Comparison of ENCODE assay signal across 8 mouse cellular contexts in the genomic region with DNA sequence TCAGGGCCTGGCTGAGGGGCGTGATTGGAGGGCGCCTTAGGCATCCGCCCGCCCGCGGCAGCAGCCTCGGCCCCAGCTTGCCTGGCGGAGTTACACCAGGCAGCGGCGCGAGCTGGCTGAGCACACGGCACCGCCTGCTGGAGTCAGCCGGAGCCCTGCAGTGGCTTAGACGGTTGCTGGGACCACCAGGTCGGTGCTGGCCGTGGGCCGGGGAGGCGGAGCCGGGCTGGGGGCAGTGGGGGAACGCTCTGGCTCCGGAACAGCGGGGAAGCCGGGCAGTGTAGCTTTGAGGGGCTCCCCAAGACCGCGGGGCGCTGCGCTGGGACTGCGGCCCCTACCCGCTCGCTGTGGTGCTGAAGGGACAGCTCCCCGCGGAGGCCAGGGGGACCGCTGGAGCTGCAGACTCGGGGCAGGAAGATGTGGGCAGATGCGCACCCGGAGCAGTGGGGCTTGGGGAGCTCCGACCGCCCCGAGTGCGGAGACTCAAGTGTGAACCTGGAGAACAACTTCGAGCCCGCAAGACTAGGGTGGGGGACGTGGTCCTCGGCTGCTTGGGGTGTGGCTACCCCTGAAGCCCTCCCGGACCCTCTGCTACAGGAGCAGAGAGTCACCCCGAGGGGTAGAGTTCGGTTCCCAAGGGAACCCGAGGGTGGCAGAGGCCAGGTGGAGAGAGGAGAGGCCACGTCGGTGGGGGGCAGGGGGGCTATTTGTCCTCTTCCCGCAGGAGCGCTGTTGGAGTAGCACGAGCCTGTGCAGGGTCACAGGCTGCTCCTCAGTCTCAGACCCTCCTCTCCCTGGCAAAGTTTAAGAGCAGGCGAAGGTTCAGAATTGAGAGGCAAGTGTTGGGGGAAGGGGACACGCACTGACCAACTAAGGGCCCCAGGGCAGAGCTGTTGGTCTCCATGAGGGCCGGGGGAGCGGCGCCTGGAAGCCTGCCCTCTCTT. TPM values are rescaled to one million over a fixed set of nuclear protein-coding genes. Genes with fewer than 3 reads are reported as not detected.
DNase-seq lines count a peak whose midpoint lies in the region; ATAC-seq and TF ChIP-seq lines count a peak whose summit lies in the region.

No protein-coding gene starts in this region.

- H3K27me3 ChIP-seq in embryonic facial prominence, embryonic 14.5 days (replicated peaks; ENCODE audit: control insufficient read depth, insufficient read depth, low read length) = peaks cover 16% of the 10 kb centered on the region
- peaks cover 52% of the 10 kb centered on the region for H3K27me3 ChIP-seq in heart, embryonic 14.5 days (ENCODE audit: control insufficient read depth, insufficient read depth, low read length)
- 0 out of 2 replicates have a peak, but pooled peaks cover 15% of the 10 kb centered on the region for H3K27me3 ChIP-seq in kidney, postnatal 0 days (ENCODE audit: insufficient read depth, low read length)
- peaks cover 27% of the 10 kb centered on the region for H3K27me3 ChIP-seq in lung, embryonic 15.5 days
- no peaks in the 10 kb centered on the region for H3K27me3 ChIP-seq in thymus, adult 2 months (ENCODE audit: control insufficient read depth, insufficient read depth, low read length)

- no peaks in the 10 kb centered on the region for H3K36me3 ChIP-seq in embryonic facial prominence, embryonic 14.5 days (ENCODE audit: control insufficient read depth, insufficient read depth, low read length)
- H3K36me3 ChIP-seq in heart, embryonic 14.5 days (ENCODE audit: control insufficient read depth, insufficient read depth, low read length) = no peaks in the 10 kb centered on the region
- no peaks in the 10 kb centered on the region for H3K36me3 ChIP-seq in kidney, postnatal 0 days (ENCODE audit: insufficient read depth, low read length)
- no peaks in the 10 kb centered on the region for H3K36me3 ChIP-seq in lung, embryonic 15.5 days
- no peaks in the 10 kb centered on the region for H3K36me3 ChIP-seq in thymus, adult 2 months (ENCODE audit: control insufficient read depth, insufficient read depth, low read length)

- DNase-seq in B cell, adult 2 months = peak; percentile 93 to 95
- DNase-seq in adrenal gland, postnatal 25 days = peak; percentile 88
- peak; percentile 95 for DNase-seq in embryonic facial prominence, embryonic 14.5 days (ENCODE audit: low spot score)
- DNase-seq in kidney, postnatal 0 days (ENCODE audit: low spot score) = peak; percentile 93
- peak; percentile 84 for DNase-seq in thymus, adult 2 months

- WGBS in embryonic facial prominence, embryonic 14.5 days = 0% methylated on average over 28 of the region's 59 CpGs
- WGBS in heart, embryonic 14.5 days = under 1% methylated on average over 41 of the region's 59 CpGs
- under 1% methylated on average over 49 of the region's 59 CpGs for WGBS in kidney, postnatal 0 days
- WGBS in lung, embryonic 15.5 days = under 1% methylated on average over 55 of the region's 59 CpGs
- under 1% methylated on average over 59 of the region's 59 CpGs for WGBS in olfactory bulb, adult 2 months
- WGBS in thymus, adult 2 months = 4% methylated on average over 59 of the region's 59 CpGs

- peak; percentile 49 for TF ChIP-seq CTCF in kidney, postnatal 0 days (IDR thresholded peaks at IDR 0.05; ENCODE audit: low read depth)
- no peak for TF ChIP-seq CTCF in olfactory bulb, adult 2 months (IDR thresholded peaks at IDR 0.05; ENCODE audit: insufficient read depth, low read depth, low read length)
- no peak for TF ChIP-seq CTCF in thymus, adult 2 months (IDR thresholded peaks at IDR 0.05; ENCODE audit: borderline replicate concordance, control insufficient read depth, extremely low read depth, insufficient read depth, low read length, poor library complexity)

- peak overlapping the region; percentile 40; the same call in 1 of the 2 replicates for H3K9ac ChIP-seq in embryonic facial prominence, embryonic 14.5 days (ENCODE audit: low read depth, low read length)
- H3K9ac ChIP-seq in heart, embryonic 14.5 days (ENCODE audit: low read length) = no peak overlapping the region
- no peak overlapping the region for H3K9ac ChIP-seq in kidney, postnatal 0 days (ENCODE audit: low read depth, low read length)
- H3K9ac ChIP-seq in lung, embryonic 15.5 days = no peak overlapping the region

- no peaks in the 10 kb centered on the region for H3K9me3 ChIP-seq in embryonic facial prominence, embryonic 14.5 days (ENCODE audit: control insufficient read depth, low read length)
- no peaks in the 10 kb centered on the region for H3K9me3 ChIP-seq in heart, embryonic 14.5 days (ENCODE audit: control insufficient read depth, low read length)
- H3K9me3 ChIP-seq in kidney, postnatal 0 days (replicated peaks; ENCODE audit: low read length) = no peaks in the 10 kb centered on the region
- H3K9me3 ChIP-seq in lung, embryonic 15.5 days = no peaks in the 10 kb centered on the region

- TF ChIP-seq POLR2A in olfactory bulb, adult 2 months (IDR thresholded peaks at IDR 0.05; ENCODE audit: insufficient read depth, low read depth, low read length) = no peak
- TF ChIP-seq POLR2A in thymus, adult 2 months (IDR thresholded peaks at IDR 0.05; ENCODE audit: control insufficient read depth, extremely low read depth, insufficient read depth, low read length, poor library complexity) = no peak

- peak overlapping the region; percentile 35 for H3K4me3 ChIP-seq in embryonic facial prominence, embryonic 14.5 days (ENCODE audit: low read depth, low read length)
- peak overlapping the region in 1 of 2 experiments; percentile 29; a peak in 2 of 4 replicates for H3K4me3 ChIP-seq in heart, embryonic 14.5 days (ENCODE audit: control insufficient read depth in 1 of 2, insufficient read depth in 1 of 2, low read depth in 1 of 2, low read length in 2 of 2)
- no peak overlapping the region; the same call in 1 of the 2 replicates for H3K4me3 ChIP-seq in kidney, postnatal 0 days (replicated peaks; ENCODE audit: low read depth, low read length)
- H3K4me3 ChIP-seq in lung, embryonic 15.5 days = peak overlapping the region; percentile 36
- H3K4me3 ChIP-seq in olfactory bulb, adult 2 months (ENCODE audit: insufficient read depth, low read depth, low read length) = peak overlapping the region; percentile 50
- H3K4me3 ChIP-seq in thymus, adult 2 months (ENCODE audit: control insufficient read depth, insufficient read depth, low read length) = no peak overlapping the region

- peaks cover 12% of the 10 kb centered on the region; the same call in 1 of the 2 replicates for H3K4me1 ChIP-seq in embryonic facial prominence, embryonic 14.5 days (ENCODE audit: control insufficient read depth, insufficient read depth, low read length)
- H3K4me1 ChIP-seq in heart, embryonic 14.5 days (ENCODE audit: control insufficient read depth in 2 of 2, insufficient read depth in 2 of 2, low read length in 2 of 2) = peaks cover 0 to 12% of the 10 kb centered on the region in 2 experiments; a peak in 2 of 4 replicates
- H3K4me1 ChIP-seq in kidney, postnatal 0 days (replicated peaks; ENCODE audit: insufficient read depth, low read length) = peaks cover 6% of the 10 kb centered on the region; the same call in 1 of the 2 replicates
- H3K4me1 ChIP-seq in lung, embryonic 15.5 days = peaks cover 39% of the 10 kb centered on the region
- peaks cover 40% of the 10 kb centered on the region for H3K4me1 ChIP-seq in olfactory bulb, adult 2 months (ENCODE audit: control insufficient read depth, insufficient read depth, low read length)
- H3K4me1 ChIP-seq in thymus, adult 2 months (replicated peaks; ENCODE audit: control insufficient read depth, insufficient read depth, low read length) = no peaks in the 10 kb centered on the region

- ATAC-seq in embryonic facial prominence, embryonic 14.5 days (ENCODE audit: low read depth) = peak; percentile 93
- ATAC-seq in heart, embryonic 14.5 days (ENCODE audit: insufficient number of reproducible peaks, insufficient read depth, low FRiP score, low read depth) = peak; percentile 72
- ATAC-seq in kidney, postnatal 0 days (replicated peaks; ENCODE audit: low FRiP score, low read depth) = peak; percentile 81
- peak; percentile 90 for ATAC-seq in lung, embryonic 15.5 days (ENCODE audit: borderline replicate concordance, extremely low read depth, low FRiP score, low TSS enrichment)

- H3K27ac ChIP-seq in embryonic facial prominence, embryonic 14.5 days (replicated peaks; ENCODE audit: low read depth, low read length) = peak overlapping the region; percentile 29; the same call in 1 of the 2 replicates
- H3K27ac ChIP-seq in heart, embryonic 14.5 days (replicated peaks in 1 of 2; ENCODE audit: control insufficient read depth in 1 of 2, insufficient read depth in 1 of 2, low read depth in 2 of 2, low read length in 2 of 2) = no peak overlapping the region
- no peak overlapping the region for H3K27ac ChIP-seq in kidney, postnatal 0 days
- H3K27ac ChIP-seq in lung, embryonic 15.5 days = no peak overlapping the region
- 0 out of 2 replicates have a peak overlapping the region, but pooled peaks have one; percentile 29 for H3K27ac ChIP-seq in olfactory bulb, adult 2 months (ENCODE audit: insufficient read depth, low read depth, low read length)
- no peak overlapping the region for H3K27ac ChIP-seq in thymus, adult 2 months (ENCODE audit: control insufficient read depth, insufficient read depth, low read length)

- H3K4me2 ChIP-seq in embryonic facial prominence, embryonic 14.5 days (ENCODE audit: low read depth, low read length) = peak overlapping the region; percentile 63
- H3K4me2 ChIP-seq in heart, embryonic 14.5 days (ENCODE audit: low read length) = peak overlapping the region; percentile 59
- H3K4me2 ChIP-seq in kidney, postnatal 0 days (ENCODE audit: low read length) = peak overlapping the region; percentile 42
- H3K4me2 ChIP-seq in lung, embryonic 15.5 days = peak overlapping the region; percentile 72

RNA-seq across cellular contexts. Expression of a gene that starts 0.5 kb away (rescaled TPM):
- 19.7 and 28.1 TPM in 2 replicates for total RNA-seq in adrenal gland, postnatal 25 days (2021)
- 7.0 and 9.6 TPM in 2 replicates for polyA plus RNA-seq in embryonic facial prominence, embryonic 14.5 days (2014; fragmentation: Nextera tagmentation; extraction: Ambion mirVana)
- 3.3 and 3.4 TPM in 2 replicates for polyA plus RNA-seq in heart, embryonic 14.5 days (2014; fragmentation: Nextera tagmentation; extraction: Ambion mirVana)
- polyA plus RNA-seq in kidney, postnatal 0 days (2015; fragmentation: Nextera tagmentation; extraction: Ambion mirVana) = 4.0 and 4.5 TPM in 2 replicates
- 5.4 and 5.6 TPM in 2 replicates for polyA plus RNA-seq in lung, embryonic 15.5 days (2015; fragmentation: Nextera tagmentation; extraction: Ambion mirVana)
- not detected in 2 replicates for polyA plus RNA-seq in olfactory bulb, adult 2 months (2012; ENCODE audit: insufficient read depth, insufficient read length, low replicate concordance, missing spikeins)
- polyA plus RNA-seq in thymus, adult 2 months (2012; rRNA removed) = 1.9 TPM in 2 replicates

Comparison
In these comparisons a context has a peak if more than half of its experiments do, and no peak if none do; other contexts are left out.
1. H3K27ac ChIP-seq: peak in embryonic facial prominence, embryonic 14.5 days (single experiment) and olfactory bulb, adult 2 months (single experiment); none in heart, embryonic 14.5 days (0 of 2), kidney, postnatal 0 days (single experiment), lung, embryonic 15.5 days (single experiment) and thymus, adult 2 months (single experiment).
2. H3K4me3 ChIP-seq: peak in embryonic facial prominence, embryonic 14.5 days (single experiment), lung, embryonic 15.5 days (single experiment) and olfactory bulb, adult 2 months (single experiment); none in kidney, postnatal 0 days (single experiment) and thymus, adult 2 months (single experiment).
3. Peak in every context shown above with its lines, with median percentiles within 50 percentile points of each other: DNase-seq, ATAC-seq and H3K4me2 ChIP-seq.